Mouse (Mus musculus) MEL (cell line): ENCODE results near the gene Llcfc1. TPM values are rescaled to one million over a fixed set of nuclear protein-coding genes. Genes with fewer than 3 reads are reported as not detected.

Experiments
- DNase-seq: peaks from one replicate; pipeline ENCODE4 v3.0.0; 2011; ENCODE audit warnings: low read depth, low spot score
- H3K27ac ChIP-seq: 2 replicates; pipeline ENCODE4 v1.5.1; 2012; ENCODE audit warnings: low read depth, mild to moderate bottlenecking, control low read depth, low read length, moderate library complexity; ENCODE audit not compliant: control insufficient read depth
- H3K27me3 ChIP-seq, 2 experiments: fragments of 150-350 bp in 1 of 2; sonication (generic) in 1 of 2; 2 replicates each; pipeline ENCODE4 v1.6.1; 2012; ENCODE audit warnings: low read length in 2 of 2, mild to moderate bottlenecking in 2 of 2, improper control_type of control experiment in 1 of 2, moderate library complexity in 1 of 2; ENCODE audit not compliant: insufficient read depth in 2 of 2, control insufficient read depth in 1 of 2
- H3K36me3 ChIP-seq, 2 experiments: 2 replicates each; pipeline ENCODE4 v1.6.1; 2012 to 2014; ENCODE audit warnings: low read length in 2 of 2, improper control_type of control experiment in 1 of 2, inconsistent platforms in 1 of 2, mild to moderate bottlenecking in 1 of 2; ENCODE audit not compliant: insufficient read depth in 2 of 2, control insufficient read depth in 1 of 2
- H3K4me1 ChIP-seq, 2 experiments: fragments of 150-350 bp in 1 of 2; sonication (generic) in 1 of 2; 2 replicates each; pipeline ENCODE4 v1.6.1; 2012; ENCODE audit warnings: low read length in 2 of 2, improper control_type of control experiment in 1 of 2, mild to moderate bottlenecking in 1 of 2; ENCODE audit not compliant: insufficient read depth in 2 of 2, control insufficient read depth in 1 of 2
- H3K4me3 ChIP-seq, 2 experiments: fragments of 150-350 bp in 1 of 2; sonication (generic) in 1 of 2; 2 replicates each; pipeline ENCODE4 v1.5.1; 2012; ENCODE audit warnings: low read depth in 2 of 2, low read length in 2 of 2, mild to moderate bottlenecking in 2 of 2, moderate library complexity in 2 of 2, control low read depth in 1 of 2, improper control_type of control experiment in 1 of 2; ENCODE audit not compliant: control insufficient read depth in 1 of 2, insufficient read depth in 1 of 2
- H3K79me2 ChIP-seq: 2 replicates; pipeline ENCODE4 v1.6.1; 2012; ENCODE audit warnings: mild to moderate bottlenecking, low read length, moderate library complexity; ENCODE audit not compliant: control insufficient read depth, poor library complexity, insufficient read depth
- H3K9ac ChIP-seq: 2 replicates; pipeline ENCODE4 v1.6.1; 2012; ENCODE audit warnings: low read depth, mild to moderate bottlenecking, control low read depth, low read length, moderate library complexity; ENCODE audit not compliant: control insufficient read depth, poor library complexity, severe bottlenecking
- H3K9me3 ChIP-seq: fragments of 150-350 bp; sonication (generic); replicated peaks from 2 replicates; pipeline ENCODE4 v1.6.1; 2012; ENCODE audit warnings: mild to moderate bottlenecking, low read length, improper control_type of control experiment, moderate library complexity; ENCODE audit not compliant: insufficient read depth
- CTCF ChIP-seq, 3 experiments: IDR thresholded peaks in 2 of 3; conservative IDR thresholded peaks in 1 of 3; 2 replicates each; pipeline ENCODE4 v1.5.1; 2011 to 2012; ENCODE audit warnings: low read length in 3 of 3, low read depth in 2 of 3, mild to moderate bottlenecking in 2 of 3, improper control_type of control experiment in 1 of 3, inconsistent platforms in 1 of 3, mixed read lengths in 1 of 3, moderate library complexity in 1 of 3; ENCODE audit not compliant: control insufficient read depth in 1 of 3, insufficient read depth in 1 of 3, poor library complexity in 1 of 3, severe bottlenecking in 1 of 3
- EP300 ChIP-seq, 2 experiments: IDR thresholded peaks; 2 replicates each; pipeline ENCODE4 v1.6.1; 2011; ENCODE audit warnings: improper control_type of control experiment in 2 of 2, low read length in 2 of 2, low read depth in 1 of 2, mild to moderate bottlenecking in 1 of 2
- GATA1 ChIP-seq: IDR thresholded peaks from 2 replicates; pipeline ENCODE4 v1.6.1; 2011; ENCODE audit warnings: low read depth, low read length, improper control_type of control experiment
- MEF2A ChIP-seq: IDR thresholded peaks from 2 replicates; pipeline ENCODE4 v1.6.1; 2014; ENCODE audit warnings: low read depth, mild to moderate bottlenecking, inconsistent platforms, low read length, improper control_type of control experiment; ENCODE audit not compliant: poor library complexity, insufficient replicate concordance, severe bottlenecking; ENCODE audit errors: extremely low read depth
- RAD21 ChIP-seq: IDR thresholded peaks from 2 replicates; pipeline ENCODE4 v1.6.1; 2011; ENCODE audit warnings: mild to moderate bottlenecking, low read depth, low read length, improper control_type of control experiment
- SMC3 ChIP-seq: IDR thresholded peaks from 2 replicates; pipeline ENCODE4 v1.6.1; 2011; ENCODE audit warnings: low read depth, low read length, improper control_type of control experiment
- TAL1 ChIP-seq: IDR thresholded peaks from 2 replicates; pipeline ENCODE4 v1.6.1; 2012; ENCODE audit warnings: mild to moderate bottlenecking, inconsistent platforms, low read length, moderate library complexity, mixed read lengths
- UBTF ChIP-seq: IDR thresholded peaks from 2 replicates; pipeline ENCODE4 v1.6.1; 2012; ENCODE audit warnings: low read depth, mild to moderate bottlenecking, inconsistent platforms, low read length, improper control_type of control experiment, moderate library complexity, borderline replicate concordance; ENCODE audit not compliant: insufficient read depth
- USF1 ChIP-seq: IDR thresholded peaks from 2 replicates; pipeline ENCODE4 v1.6.1; 2014; ENCODE audit warnings: low read depth, mild to moderate bottlenecking, inconsistent platforms, low read length, improper control_type of control experiment, moderate library complexity
- ZMIZ1 ChIP-seq: IDR thresholded peaks from 2 replicates; pipeline ENCODE4 v1.6.1; 2012; ENCODE audit warnings: low read depth, mild to moderate bottlenecking, inconsistent platforms, low read length, improper control_type of control experiment, moderate library complexity
- polyA plus RNA-seq, 2 experiments: library from polyadenylated mRNA; stranded (reverse) in 1 of 2; unstranded in 1 of 2; fragments of >175 nt in 1 of 2; fragments of >200 nt in 1 of 2; gene quantifications; 2 replicates each; pipeline versions ENCODE4 v1.2.1 to v1.2.4; 2012; ENCODE audit warnings: low replicate concordance in 2 of 2, low read depth in 1 of 2; ENCODE audit not compliant: insufficient read length in 2 of 2, insufficient read depth in 1 of 2, missing spikeins in 1 of 2
- total RNA-seq: library from RNA; depleted of rRNA; stranded (reverse); fragments of 300-350 nt; gene quantifications from 2 replicates; pipeline ENCODE4 v1.2.3, GENCODE M21; 2012; rRNA removed

Gene Llcfc1
- total and polyA plus RNA-seq, 3 experiments, result not detected

- Histone ChIP-seq H3K36me3 (no peaks in the 10 kb centered on the region), H3K4me1 (no peaks in the 10 kb centered on the region), H3K27me3 (no peaks in the 10 kb centered on the region; a peak in 1 of 4 replicates), H3K27ac (no peak overlapping the region), H3K4me3 (no peak overlapping the region), H3K9me3 (no peaks in the 10 kb centered on the region), H3K79me2 (no peaks in the 10 kb centered on the region), H3K9ac (no peak overlapping the region)
- TF ChIP-seq EP300 (IDR thresholded peaks at IDR 0.05; ENCODE audit: low read depth in 1 of 2, low read length in 2 of 2), result no peak
- peak; percentile 50 for TF ChIP-seq SMC3
- peak; percentile 23 for TF ChIP-seq RAD21
- TF ChIP-seq CTCF (IDR thresholded peaks at IDR 0.05 in 2 of 3, conservative IDR thresholded peaks at IDR 0.05 in 1 of 3; ENCODE audit: control insufficient read depth in 1 of 3, insufficient read depth in 1 of 3, low read depth in 2 of 3, low read length in 3 of 3, poor library complexity in 1 of 3, severe bottlenecking in 1 of 3), result peak; percentile 4 to 35 (median 25); a peak in 4 of 6 replicates
- peak; percentile 15 for DNase-seq
These were observed 43.9 kb downstream of the Llcfc1 start for GRCm38 (mm10) chr6:41727989-41728609.

GRCm38 (mm10) chr6:41734719-41735470, 50.7 kb downstream of the Llcfc1 start:
- Histone ChIP-seq H3K27me3 (0 out of 4 replicates have a peak, but pooled peaks cover 0 to 2% of the 10 kb centered on the region in 2 experiments), H3K36me3 (no peaks in the 10 kb centered on the region), H3K4me1 (no peaks in the 10 kb centered on the region), H3K27ac (no peak overlapping the region), H3K4me3 (no peak overlapping the region), H3K9ac (no peak overlapping the region), H3K79me2 (no peaks in the 10 kb centered on the region), H3K9me3 (no peaks in the 10 kb centered on the region)
- TF ChIP-seq ZMIZ1 (no peak), UBTF (no peak), EP300 (IDR thresholded peaks at IDR 0.05; ENCODE audit: low read depth in 1 of 2, low read length in 2 of 2) (no peak), MEF2A (no peak), USF1 (no peak), TAL1 (no peak), GATA1 (no peak)
- DNase-seq, result no peak

Other genes starting within 250 kb of the Llcfc1 start
- gene Gm10334, start 238.3 kb upstream of the Llcfc1 start, total RNA-seq, result not detected in 2 replicates
- gene Gm10334, start 238.3 kb upstream of the Llcfc1 start, polyA plus RNA-seq, result not detected
- gene Prss1, start 225.5 kb upstream of the Llcfc1 start, total RNA-seq, result not detected in 2 replicates
- not detected for gene Prss1, start 225.5 kb upstream of the Llcfc1 start, polyA plus RNA-seq
- gene Prss2, start 162.6 kb upstream of the Llcfc1 start, total RNA-seq, result not detected in 2 replicates
- not detected for gene Prss2, start 162.6 kb upstream of the Llcfc1 start, polyA plus RNA-seq
- 0.88 and 1.0 TPM in 2 replicates for gene Ephb6, start 78.9 kb upstream of the Llcfc1 start, total RNA-seq
- 1 to 10 TPM in 1 of 2 experiments, not detected in 1; 5.2 TPM for gene Ephb6, start 78.9 kb upstream of the Llcfc1 start, polyA plus RNA-seq
- not detected in 2 replicates for gene Trpv6, start 48.0 kb upstream of the Llcfc1 start, total RNA-seq
- gene Trpv6, start 48.0 kb upstream of the Llcfc1 start, polyA plus RNA-seq, result not detected
- gene Trpv5, start 3.7 kb upstream of the Llcfc1 start, total RNA-seq, result 0.07 and 0.12 TPM in 2 replicates
- gene Trpv5, start 3.7 kb upstream of the Llcfc1 start, polyA plus RNA-seq, result under 1 TPM in 1 of 2 experiments, not detected in 1; 0.26 TPM
- gene Kel, start 19.9 kb downstream of the Llcfc1 start, total RNA-seq, result 21.5 and 31.0 TPM in 2 replicates
- 10 to 100 TPM in 1 of 2 experiments, not detected in 1; 79.6 TPM for gene Kel, start 19.9 kb downstream of the Llcfc1 start, polyA plus RNA-seq
- gene Olfr459, start 90.7 kb downstream of the Llcfc1 start, total RNA-seq, result not detected in 2 replicates
- gene Olfr459, start 90.7 kb downstream of the Llcfc1 start, polyA plus RNA-seq, result not detected
- not detected in 2 replicates for gene Pip, start 163.1 kb downstream of the Llcfc1 start, total RNA-seq
- not detected for gene Pip, start 163.1 kb downstream of the Llcfc1 start, polyA plus RNA-seq
- not detected in 2 replicates for gene Sval2, start 168.6 kb downstream of the Llcfc1 start, total RNA-seq
- not detected for gene Sval2, start 168.6 kb downstream of the Llcfc1 start, polyA plus RNA-seq